Mouse (Mus musculus) MEL (cell line): ENCODE measurements around the gene Garem2.

Experiments used
- CTCF ChIP-seq, 3 experiments: IDR thresholded peaks in 2 of 3; conservative IDR thresholded peaks in 1 of 3; 2 replicates each; pipeline ENCODE4 v1.5.1; 2011 to 2012; ENCODE audit warnings: low read length in 3 of 3, low read depth in 2 of 3, mild to moderate bottlenecking in 2 of 3, improper control_type of control experiment in 1 of 3, inconsistent platforms in 1 of 3, mixed read lengths in 1 of 3, moderate library complexity in 1 of 3; ENCODE audit not compliant: control insufficient read depth in 1 of 3, insufficient read depth in 1 of 3, poor library complexity in 1 of 3, severe bottlenecking in 1 of 3
- E2F4 ChIP-seq: IDR thresholded peaks from 2 replicates; pipeline ENCODE4 v1.6.1; 2011; ENCODE audit warnings: low read depth, low read length, improper control_type of control experiment, borderline replicate concordance
- GABPA ChIP-seq: IDR thresholded peaks from 2 replicates; pipeline ENCODE4 v1.6.1; 2012; ENCODE audit warnings: low read depth, mild to moderate bottlenecking, inconsistent platforms, low read length, improper control_type of control experiment, moderate library complexity
- MAFK ChIP-seq: IDR thresholded peaks from 2 replicates; pipeline ENCODE4 v1.6.1; 2011; ENCODE audit warnings: low read depth, mild to moderate bottlenecking, low read length, improper control_type of control experiment, borderline replicate concordance
- MEF2A ChIP-seq: IDR thresholded peaks from 2 replicates; pipeline ENCODE4 v1.6.1; 2014; ENCODE audit warnings: low read depth, mild to moderate bottlenecking, inconsistent platforms, low read length, improper control_type of control experiment; ENCODE audit not compliant: poor library complexity, insufficient replicate concordance, severe bottlenecking; ENCODE audit errors: extremely low read depth
- POLR2A ChIP-seq, 2 experiments: IDR thresholded peaks; 2 replicates each; pipeline ENCODE4 v1.6.1; 2011 to 2012; ENCODE audit warnings: low read length in 2 of 2, mild to moderate bottlenecking in 2 of 2, control low read depth in 1 of 2, improper control_type of control experiment in 1 of 2, low read depth in 1 of 2, moderate library complexity in 1 of 2; ENCODE audit not compliant: control insufficient read depth in 1 of 2, insufficient read depth in 1 of 2, poor library complexity in 1 of 2
- TAL1 ChIP-seq: IDR thresholded peaks from 2 replicates; pipeline ENCODE4 v1.6.1; 2012; ENCODE audit warnings: mild to moderate bottlenecking, inconsistent platforms, low read length, moderate library complexity, mixed read lengths

DNA sequence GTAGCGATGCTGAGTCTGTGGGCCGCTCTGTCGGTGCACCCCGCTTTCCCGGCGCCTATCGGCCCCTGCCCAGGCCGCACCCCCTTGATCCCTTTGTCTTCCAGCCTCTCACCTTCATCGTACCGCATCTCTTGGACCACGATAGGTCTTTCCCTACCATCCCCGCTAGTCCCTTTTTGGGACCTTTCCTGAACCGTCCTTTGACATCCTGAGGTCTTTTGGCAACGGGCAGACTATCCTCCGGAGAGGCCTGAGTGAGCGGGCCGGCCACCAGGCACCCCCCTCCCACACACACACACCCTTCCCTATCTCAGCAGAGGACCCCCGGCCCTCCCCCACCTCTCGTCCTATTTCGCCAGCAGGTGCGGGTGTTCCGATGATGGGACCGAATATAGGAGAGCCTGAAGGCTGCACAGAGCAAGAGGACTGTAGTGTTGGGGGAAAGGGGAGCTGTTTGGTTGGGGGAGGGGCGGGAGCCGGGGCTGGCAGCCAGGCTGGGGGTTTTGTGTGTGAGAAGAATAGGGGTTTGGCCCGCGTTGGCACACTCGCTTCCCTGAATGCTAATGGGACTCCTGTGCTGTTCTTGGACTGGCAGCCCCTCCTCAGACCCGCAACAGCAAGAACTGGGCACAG lies 823 bp downstream of the Garem2 start, which contains the start of gene 3110082J24Rik:
- TF ChIP-seq CTCF (IDR thresholded peaks at IDR 0.05 in 2 of 3, conservative IDR thresholded peaks at IDR 0.05 in 1 of 3; ENCODE audit: control insufficient read depth in 1 of 3, insufficient read depth in 1 of 3, low read depth in 2 of 3, low read length in 3 of 3, poor library complexity in 1 of 3, severe bottlenecking in 1 of 3) (no peak), MEF2A (no peak), GABPA (no peak), POLR2A (IDR thresholded peaks at IDR 0.05; ENCODE audit: control insufficient read depth in 1 of 2, insufficient read depth in 1 of 2, low read depth in 1 of 2, low read length in 2 of 2, poor library complexity in 1 of 2) (no peak), TAL1 (no peak), E2F4 (no peak), MAFK (no peak)
